Mouse (Mus musculus): Measurements from ENCODE around the gene Gm21149.
"Not testable (repeated sequence)": the region's sequence is repeated elsewhere in the genome, so short reads cannot be mapped to it uniquely, and the experiment has no call there.

GRCm38 (mm10) chr5:15470141-15470540 is 6.2 kb downstream of the Gm21149 start:
- TF ChIP-seq CTCF (IDR thresholded peaks at IDR 0.05; ENCODE audit: borderline replicate concordance, insufficient read depth, low read depth, low read length); POLR2A (IDR thresholded peaks at IDR 0.05; ENCODE audit: borderline replicate concordance, insufficient read depth, low read length): not testable (repeated sequence)
